ENCODE assay signal across 26 mouse cellular contexts in genomic region chr3:88452246-88452645, GRCm38 (mm10). TPM values are rescaled to one million over a fixed set of nuclear protein-coding genes. Genes with fewer than 3 reads are reported as not detected.
DNase-seq lines count a peak whose midpoint lies in the region; ATAC-seq and TF ChIP-seq lines count a peak whose summit lies in the region.
"Had no signal": no experiment of that assay in that cellular context is flagged by ENCODE, and none has a peak within 500 bp of the region (broad histone marks: within the 10 kb centered on the region; RNA-seq: fewer than 3 reads in every experiment).

No protein-coding gene starts in this region.

- no peak overlapping the region for H3K4me3 ChIP-seq in C2C12 (ENCODE audit: insufficient read depth, poor library complexity, severe bottlenecking)
- H3K4me3 ChIP-seq in myocyte, result no peak overlapping the region
- H3K4me3 ChIP-seq in lung, postnatal 0 days (ENCODE audit: low read depth, low read length), result no peak overlapping the region
- H3K4me3 ChIP-seq in forebrain, embryonic 10.5 days, result no peak overlapping the region
- H3K4me3 ChIP-seq: forebrain, embryonic 15.5 days; heart, embryonic 12.5 days; hindbrain, embryonic 15.5 days; kidney, embryonic 15.5 days; liver, embryonic 12.5 days had no signal

- H3K36me3 ChIP-seq in C2C12 (ENCODE audit: control insufficient read depth, insufficient read depth), result no peaks in the 10 kb centered on the region
- no peaks in the 10 kb centered on the region for H3K36me3 ChIP-seq in myocyte (ENCODE audit: control insufficient read depth, insufficient read depth)
- no peaks in the 10 kb centered on the region for H3K36me3 ChIP-seq in lung, postnatal 0 days (ENCODE audit: insufficient read depth, low read length)
- no peaks in the 10 kb centered on the region for H3K36me3 ChIP-seq in forebrain, embryonic 10.5 days (replicated peaks)
- H3K36me3 ChIP-seq: heart, embryonic 12.5 days; kidney, embryonic 15.5 days; liver, embryonic 12.5 days had no signal

- no peak for TF ChIP-seq CTCF in C2C12 (IDR thresholded peaks at IDR 0.05; ENCODE audit: control insufficient read depth, insufficient read depth, insufficient read length)
- TF ChIP-seq CTCF in lung, postnatal 0 days (IDR thresholded peaks at IDR 0.05), result no peak

- peak; percentile 25 for ATAC-seq in CD4-positive, CD25-positive, alpha-beta regulatory T cell, adult 4 months
- no peak for ATAC-seq in lung, postnatal 0 days
- ATAC-seq: activated CD4-positive, CD25-positive, alpha-beta regulatory T cell, adult 4 months; forebrain, embryonic 15.5 days; liver, embryonic 12.5 days; midbrain, embryonic 16.5 days had no signal

- no peaks in the 10 kb centered on the region for H3K79me3 ChIP-seq in C2C12 (ENCODE audit: low read depth)

- WGBS in lung, postnatal 0 days, result 64% methylated on average over 5 of the region's 5 CpGs
- WGBS in forebrain, embryonic 10.5 days, result 79% methylated on average over 5 of the region's 5 CpGs

- H3ac ChIP-seq in C2C12 (ENCODE audit: control insufficient read depth, insufficient read length, low read depth) (no peak overlapping the region), myocyte (ENCODE audit: control insufficient read depth, insufficient read length) (no peak overlapping the region)

- no peak overlapping the region for H3K9ac ChIP-seq in lung, postnatal 0 days (replicated peaks; ENCODE audit: low read depth)
- H3K9ac ChIP-seq: forebrain, embryonic 15.5 days; heart, embryonic 12.5 days; hindbrain, embryonic 15.5 days; kidney, embryonic 15.5 days; liver, embryonic 12.5 days had no signal

- H3K27me3 ChIP-seq in C2C12 (ENCODE audit: control insufficient read depth, insufficient read depth, insufficient read length), result no peaks in the 10 kb centered on the region
- no peaks in the 10 kb centered on the region for H3K27me3 ChIP-seq in myocyte (ENCODE audit: control insufficient read depth, insufficient read depth, insufficient read length)
- H3K27me3 ChIP-seq in lung, postnatal 0 days (replicated peaks; ENCODE audit: insufficient read depth, low read length), result no peaks in the 10 kb centered on the region
- peaks cover 74% of the 10 kb centered on the region for H3K27me3 ChIP-seq in forebrain, embryonic 10.5 days (ENCODE audit: poor library complexity, severe bottlenecking)
- H3K27me3 ChIP-seq: forebrain, embryonic 15.5 days; hindbrain, embryonic 15.5 days had no signal

- no peak for TF ChIP-seq EP300 in lung, postnatal 0 days (IDR thresholded peaks at IDR 0.05)

- H3K79me2 ChIP-seq in C2C12 (ENCODE audit: control insufficient read depth, insufficient read depth), result no peaks in the 10 kb centered on the region
- no peaks in the 10 kb centered on the region for H3K79me2 ChIP-seq in myocyte (ENCODE audit: control insufficient read depth, insufficient read depth)

- TF ChIP-seq POLR2A in myocyte (IDR thresholded peaks at IDR 0.05; ENCODE audit: insufficient read length, low read depth), result no peak

- H3K9me3 ChIP-seq in lung, postnatal 0 days (ENCODE audit: low read length), result no peaks in the 10 kb centered on the region
- no peaks in the 10 kb centered on the region for H3K9me3 ChIP-seq in forebrain, embryonic 10.5 days
- H3K9me3 ChIP-seq: forebrain, embryonic 15.5 days; heart, embryonic 12.5 days; hindbrain, embryonic 15.5 days; kidney, embryonic 15.5 days; liver, embryonic 12.5 days had no signal

- peak; percentile 46 for DNase-seq in thymus, postnatal 14 days
- DNase-seq in lung, postnatal 0 days (ENCODE audit: low spot score), result no peak
- no peak for DNase-seq in forebrain, embryonic 10.5 days (ENCODE audit: extremely low spot score, low spot score)
- no peak for DNase-seq in layer of hippocampus, adult 18-20 months (ENCODE audit: low spot score in 2 of 2)
- DNase-seq in urinary bladder, postnatal 25 days (ENCODE audit: low spot score), result no peak
- DNase-seq: adrenal gland, adult 8-10 months; B cell, adult 2 months; gastrocnemius, postnatal 25 days; heart, adult 18-20 months; kidney, adult 18-20 months; kidney, postnatal 36 days; layer of hippocampus, postnatal 36 days; lung, adult 18-20 months; lung, postnatal 10 days; right cerebral cortex, postnatal 25 days had no signal

- H3K4me2 ChIP-seq in myocyte (ENCODE audit: low read depth), result peak overlapping the region; percentile 18
- H3K4me2 ChIP-seq in lung, postnatal 0 days (replicated peaks; ENCODE audit: low read depth, low read length), result no peak overlapping the region
- H3K4me2 ChIP-seq: forebrain, embryonic 15.5 days; heart, embryonic 12.5 days; hindbrain, embryonic 15.5 days; kidney, embryonic 15.5 days; liver, embryonic 12.5 days had no signal

- no peak overlapping the region for H3K27ac ChIP-seq in lung, postnatal 0 days (ENCODE audit: low read length)
- no peak overlapping the region for H3K27ac ChIP-seq in forebrain, embryonic 10.5 days
- H3K27ac ChIP-seq: forebrain, embryonic 15.5 days; hindbrain, embryonic 15.5 days; kidney, embryonic 15.5 days; liver, embryonic 12.5 days; stomach, postnatal 0 days had no signal

- H3K4me1 ChIP-seq in lung, postnatal 0 days (ENCODE audit: insufficient read depth, low read depth, low read length), result no peaks in the 10 kb centered on the region
- peaks cover 48% of the 10 kb centered on the region for H3K4me1 ChIP-seq in forebrain, embryonic 10.5 days

TF ChIP-seq in C2C12, 6 proteins besides CTCF, POLR2A, EP300 and RAD21:
- TF ChIP-seq MAX (IDR thresholded peaks at IDR 0.05) (peak; percentile 30), CEBPB (IDR thresholded peaks at IDR 0.05; ENCODE audit: low read depth) (no peak)

TF ChIP-seq in myocyte, 11 proteins besides CTCF, POLR2A, EP300 and RAD21:
- peak in 1 of 3 experiments; percentile 19 for TF ChIP-seq MYOG (IDR thresholded peaks at IDR 0.05; ENCODE audit: control insufficient read depth in 1 of 3, insufficient read depth in 1 of 3, insufficient read length in 2 of 3, low read depth in 2 of 3)
- no peak for TF ChIP-seq SRF (IDR thresholded peaks at IDR 0.05; ENCODE audit: control insufficient read depth, insufficient read length, low read depth)
- TF ChIP-seq MYOD1 (IDR thresholded peaks at IDR 0.05; ENCODE audit: control insufficient read depth in 1 of 3, insufficient read length in 2 of 3, low read depth in 2 of 3), result peak in 1 of 3 experiments; percentile 20
TF ChIP-seq in myocyte: peak in this region for 2.

RNA-seq across cellular contexts. Expression of gene Sema4a, which starts 8.7 kb away (rescaled TPM):
- polyA plus RNA-seq in C2C12 (2012; fragmentation: generic; extraction: Trizol) (0.69 TPM), myocyte (2012; fragmentation: generic; extraction: Trizol) (0.35 TPM)
- 10 to 100 TPM; 17.6 to 32.8 TPM for polyA plus RNA-seq in CD4-positive, CD25-positive, alpha-beta regulatory T cell, adult 4 months (2017; shearing (Covaris generic))
- polyA plus RNA-seq in lung, postnatal 0 days (2015; fragmentation: Nextera tagmentation; extraction: Ambion mirVana), result 9.0 and 9.2 TPM in 2 replicates
- 5.9 and 6.7 TPM in 2 replicates for polyA plus RNA-seq in forebrain, embryonic 10.5 days (2016; fragmentation: Nextera tagmentation; extraction: Ambion mirVana)
- total RNA-seq in layer of hippocampus, adult 18-20 months (2021), result 10 to 100 TPM; 40.4 to 41.5 TPM

RNA-seq across cellular contexts. Expression of gene Slc25a44, which starts 27.3 kb away (rescaled TPM):
- polyA plus RNA-seq in C2C12 (2012; fragmentation: generic; extraction: Trizol) (18.5 TPM), myocyte (2012; fragmentation: generic; extraction: Trizol) (19.3 TPM)
- polyA plus RNA-seq in CD4-positive, CD25-positive, alpha-beta regulatory T cell, adult 4 months (2017; shearing (Covaris generic)), result 10 to 100 TPM; 17.5 to 18.5 TPM
- polyA plus RNA-seq in lung, postnatal 0 days (2015; fragmentation: Nextera tagmentation; extraction: Ambion mirVana), result 9.3 and 11.3 TPM in 2 replicates
- polyA plus RNA-seq in forebrain, embryonic 10.5 days (2016; fragmentation: Nextera tagmentation; extraction: Ambion mirVana), result 17.9 and 20.0 TPM in 2 replicates
- total RNA-seq in layer of hippocampus, adult 18-20 months (2021), result 10 to 100 TPM; 71.9 to 73.0 TPM

RNA-seq across cellular contexts. Expression of gene Pmf1, which starts 42.1 kb away (rescaled TPM):
- 117 TPM for polyA plus RNA-seq in C2C12 (2012; fragmentation: generic; extraction: Trizol)
- 10 to 100 TPM; 37.2 to 52.9 TPM for polyA plus RNA-seq in CD4-positive, CD25-positive, alpha-beta regulatory T cell, adult 4 months (2017; shearing (Covaris generic))
- 59.0 TPM for polyA plus RNA-seq in myocyte (2012; fragmentation: generic; extraction: Trizol)
- polyA plus RNA-seq in lung, postnatal 0 days (2015; fragmentation: Nextera tagmentation; extraction: Ambion mirVana), result 27.9 and 30.6 TPM in 2 replicates
- 177 and 181 TPM in 2 replicates for polyA plus RNA-seq in forebrain, embryonic 10.5 days (2016; fragmentation: Nextera tagmentation; extraction: Ambion mirVana)
- 1 to 10 TPM; 5.9 to 6.5 TPM for total RNA-seq in layer of hippocampus, adult 18-20 months (2021)

RNA-seq across cellular contexts. Expression of gene Lmna, which starts 57.5 kb away (rescaled TPM):
- 1,441 TPM for polyA plus RNA-seq in C2C12 (2012; fragmentation: generic; extraction: Trizol)
- polyA plus RNA-seq in CD4-positive, CD25-positive, alpha-beta regulatory T cell, adult 4 months (2017; shearing (Covaris generic)), result 1 to 10 TPM; 5.0 to 5.1 TPM
- 954 TPM for polyA plus RNA-seq in myocyte (2012; fragmentation: generic; extraction: Trizol)
- polyA plus RNA-seq in lung, postnatal 0 days (2015; fragmentation: Nextera tagmentation; extraction: Ambion mirVana), result 185 and 216 TPM in 2 replicates
- polyA plus RNA-seq in forebrain, embryonic 10.5 days (2016; fragmentation: Nextera tagmentation; extraction: Ambion mirVana), result 11.6 and 11.8 TPM in 2 replicates
- total RNA-seq in layer of hippocampus, adult 18-20 months (2021), result 10 to 100 TPM; 36.5 to 40.2 TPM
